Mouse (Mus musculus) cerebellum, adult 9-11 months (tissue): ENCODE results near the gene Olfr110.
"Not testable (repeated sequence)": the region's sequence is repeated elsewhere in the genome, so short reads cannot be mapped to it uniquely, and the experiment has no call there.

Source experiments
- DNase-seq: peaks from one replicate; pipeline ENCODE4 v3.0.0; 2022

Gene Olfr110

GRCm38 (mm10) chr17:37491930-37492518, at the start of gene Olfr110:
TSS of gene Olfr110 (plus strand) at chr17:37492468.
- no peak for DNase-seq

- no peak for DNase-seq
Measured at GRCm38 (mm10) chr17:37445180-37445579, 47.1 kb upstream of the Olfr110 start, which contains the start of gene Olfr108. TSS of gene Olfr108 (plus strand) at chr17:37445480.

GRCm38 (mm10) chr17:37458616-37459015, 33.7 kb upstream of the Olfr110 start, which contains the start of gene Olfr109:
TSS of gene Olfr109 (plus strand) at chr17:37458916.
- DNase-seq: no peak

- DNase-seq: no peak
Measured at GRCm38 (mm10) chr17:37483452-37483851, 8.8 kb upstream of the Olfr110 start, which contains the start of gene H2-M2. TSS of gene H2-M2 (minus strand) at chr17:37483552.

- DNase-seq: no peak
Measured at GRCm38 (mm10) chr17:37507730-37508129, 15.5 kb downstream of the Olfr110 start, which contains the start of gene Olfr111. TSS of gene Olfr111 (plus strand) at chr17:37508030.

GRCm38 (mm10) chr17:37524612-37525011, 32.3 kb downstream of the Olfr110 start:
- not testable (repeated sequence) for DNase-seq

GRCm38 (mm10) chr17:37525427-37525826, 33.2 kb downstream of the Olfr110 start:
- not testable (repeated sequence) for DNase-seq

- no peak for DNase-seq
Measured at GRCm38 (mm10) chr17:37535173-37535572, 42.9 kb downstream of the Olfr110 start.

GRCm38 (mm10) chr17:37538416-37538815, 46.1 kb downstream of the Olfr110 start:
- not testable (repeated sequence) for DNase-seq

GRCm38 (mm10) chr17:37541454-37542119, 49.3 kb downstream of the Olfr110 start:
- DNase-seq: no peak

GRCm38 (mm10) chr17:37543800-37544435, 51.6 kb downstream of the Olfr110 start:
- DNase-seq: no peak
